Mouse (Mus musculus): Measurements from ENCODE around the gene Trir. TPM values are rescaled to one million over a fixed set of nuclear protein-coding genes. Genes with fewer than 3 reads are reported as not detected.

Gene Trir
- total and polyA plus RNA-seq, 2 experiments: 69.5 to 94.1 TPM

GRCm38 (mm10) chr8:85074167-85074566 lies 47.5 kb downstream of the Trir start:
- Histone ChIP-seq H3K4me1 (ENCODE audit: control insufficient read depth, insufficient read depth, low read length) (peaks cover 7% of the 10 kb centered on the region), H3K27ac (replicated peaks; ENCODE audit: insufficient read depth, low read depth, low read length) (no peak overlapping the region), H3K79me2 (ENCODE audit: control insufficient read depth, insufficient read depth, low read length) (peaks cover 9% of the 10 kb centered on the region; the same call in 1 of the 2 replicates), H3K27me3 (ENCODE audit: control insufficient read depth, insufficient read depth, low read length) (no peaks in the 10 kb centered on the region), H3K9ac (ENCODE audit: low read depth, low read length) (no peak overlapping the region), H3K4me3 (ENCODE audit: insufficient read depth, low read depth, low read length) (no peak overlapping the region), H3K36me3 (ENCODE audit: control insufficient read depth, insufficient read depth, low read length) (peaks cover 2% of the 10 kb centered on the region; the same call in 1 of the 2 replicates)
- WGBS: 67% methylated on average over 10 of the region's 10 CpGs
- no peak for TF ChIP-seq CTCF (IDR thresholded peaks at IDR 0.05; ENCODE audit: low read depth, low read length)
- no peak for TF ChIP-seq POLR2A (IDR thresholded peaks at IDR 0.05; ENCODE audit: extremely low read depth, insufficient read depth, low read length)
- DNase-seq (ENCODE audit: extremely low read depth, low read depth, low spot score): no peak

- H3K9ac ChIP-seq (ENCODE audit: low read depth, low read length): no peak overlapping the region
- H3K4me1 ChIP-seq (ENCODE audit: control insufficient read depth, insufficient read depth, low read length): peaks cover 10% of the 10 kb centered on the region
- H3K27me3 ChIP-seq (ENCODE audit: control insufficient read depth, insufficient read depth, low read length): no peaks in the 10 kb centered on the region
- peaks cover 9% of the 10 kb centered on the region; the same call in 1 of the 2 replicates for H3K79me2 ChIP-seq (ENCODE audit: control insufficient read depth, insufficient read depth, low read length)
- peaks cover 2% of the 10 kb centered on the region; the same call in 1 of the 2 replicates for H3K36me3 ChIP-seq (ENCODE audit: control insufficient read depth, insufficient read depth, low read length)
- WGBS: 95% methylated on average over 10 of the region's 10 CpGs
- H3K27ac ChIP-seq (replicated peaks; ENCODE audit: insufficient read depth, low read depth, low read length): no peak overlapping the region
- H3K4me3 ChIP-seq (ENCODE audit: insufficient read depth, low read depth, low read length): no peak overlapping the region
- TF ChIP-seq POLR2A (IDR thresholded peaks at IDR 0.05; ENCODE audit: extremely low read depth, insufficient read depth, low read length) (no peak), CTCF (IDR thresholded peaks at IDR 0.05; ENCODE audit: low read depth, low read length) (no peak)
- DNase-seq (ENCODE audit: extremely low read depth, low read depth, low spot score): no peak
These were observed 48.0 kb downstream of the Trir start for GRCm38 (mm10) chr8:85074617-85075016.

GRCm38 (mm10) chr8:85076001-85076400 lies 49.4 kb downstream of the Trir start:
- no peaks in the 10 kb centered on the region for H3K27me3 ChIP-seq (ENCODE audit: control insufficient read depth, insufficient read depth, low read length)
- WGBS: 82% methylated on average over 9 of the region's 9 CpGs
- TF ChIP-seq CTCF (IDR thresholded peaks at IDR 0.05; ENCODE audit: low read depth, low read length): peak; percentile 66
- no peak for TF ChIP-seq POLR2A (IDR thresholded peaks at IDR 0.05; ENCODE audit: extremely low read depth, insufficient read depth, low read length)
- no peak overlapping the region for H3K4me3 ChIP-seq (ENCODE audit: insufficient read depth, low read depth, low read length)
- H3K4me1 ChIP-seq (ENCODE audit: control insufficient read depth, insufficient read depth, low read length): peaks cover 7% of the 10 kb centered on the region
- H3K9ac ChIP-seq (ENCODE audit: low read depth, low read length): no peak overlapping the region
- H3K79me2 ChIP-seq (ENCODE audit: control insufficient read depth, insufficient read depth, low read length): peaks cover 9% of the 10 kb centered on the region; the same call in 1 of the 2 replicates
- H3K36me3 ChIP-seq (ENCODE audit: control insufficient read depth, insufficient read depth, low read length): peaks cover 2% of the 10 kb centered on the region; the same call in 1 of the 2 replicates
- H3K27ac ChIP-seq (replicated peaks; ENCODE audit: insufficient read depth, low read depth, low read length): no peak overlapping the region
- no peak for DNase-seq (ENCODE audit: extremely low read depth, low read depth, low spot score)

GRCm38 (mm10) chr8:85076993-85077392 lies 50.4 kb downstream of the Trir start:
- Histone ChIP-seq H3K4me1 (ENCODE audit: control insufficient read depth, insufficient read depth, low read length) (peaks cover 12% of the 10 kb centered on the region), H3K4me3 (ENCODE audit: insufficient read depth, low read depth, low read length) (no peak overlapping the region), H3K79me2 (ENCODE audit: control insufficient read depth, insufficient read depth, low read length) (peaks cover 9% of the 10 kb centered on the region; the same call in 1 of the 2 replicates), H3K36me3 (ENCODE audit: control insufficient read depth, insufficient read depth, low read length) (peaks cover 2% of the 10 kb centered on the region; the same call in 1 of the 2 replicates), H3K27me3 (ENCODE audit: control insufficient read depth, insufficient read depth, low read length) (no peaks in the 10 kb centered on the region), H3K27ac (replicated peaks; ENCODE audit: insufficient read depth, low read depth, low read length) (no peak overlapping the region), H3K9ac (ENCODE audit: low read depth, low read length) (no peak overlapping the region)
- WGBS: 0% methylated on average over 2 of the region's 2 CpGs
- TF ChIP-seq CTCF (IDR thresholded peaks at IDR 0.05; ENCODE audit: low read depth, low read length) (peak; percentile 100), POLR2A (IDR thresholded peaks at IDR 0.05; ENCODE audit: extremely low read depth, insufficient read depth, low read length) (no peak)
- DNase-seq (ENCODE audit: extremely low read depth, low read depth, low spot score): peak; percentile 72

Other genes starting within 250 kb of the Trir start
- 20.7 and 27.5 TPM in 2 replicates for gene Nfix, start 226.5 kb upstream of the Trir start, total RNA-seq (2014; rRNA removed)
- 32.9 and 34.4 TPM in 2 replicates for gene Nfix, start 226.5 kb upstream of the Trir start, polyA plus RNA-seq (2012; rRNA removed)
- 0.94 and 1.8 TPM in 2 replicates for gene Dand5, start 204.0 kb upstream of the Trir start, total RNA-seq (2014; rRNA removed)
- gene Dand5, start 204.0 kb upstream of the Trir start, polyA plus RNA-seq (2012; rRNA removed): 2.0 and 2.6 TPM in 2 replicates
- gene Gadd45gip1, start 195.3 kb upstream of the Trir start, total RNA-seq (2014; rRNA removed): 26.7 and 28.1 TPM in 2 replicates
- 29.8 and 34.2 TPM in 2 replicates for gene Gadd45gip1, start 195.3 kb upstream of the Trir start, polyA plus RNA-seq (2012; rRNA removed)
- gene Rad23a, start 186.2 kb upstream of the Trir start, total RNA-seq (2014; rRNA removed): 28.2 and 40.7 TPM in 2 replicates
- 52.0 and 68.4 TPM in 2 replicates for gene Rad23a, start 186.2 kb upstream of the Trir start, polyA plus RNA-seq (2012; rRNA removed)
- gene Calr, start 179.9 kb upstream of the Trir start, total RNA-seq (2014; rRNA removed): 411 and 458 TPM in 2 replicates
- gene Calr, start 179.9 kb upstream of the Trir start, polyA plus RNA-seq (2012; rRNA removed): 308 and 349 TPM in 2 replicates
- gene Farsa, start 169.8 kb upstream of the Trir start, total RNA-seq (2014; rRNA removed): 11.0 and 13.6 TPM in 2 replicates
- gene Farsa, start 169.8 kb upstream of the Trir start, polyA plus RNA-seq (2012; rRNA removed): 24.1 and 32.4 TPM in 2 replicates
- 1.1 and 1.6 TPM in 2 replicates for gene Syce2, start 154.7 kb upstream of the Trir start, total RNA-seq (2014; rRNA removed)
- 0.92 and 1.0 TPM in 2 replicates for gene Syce2, start 154.7 kb upstream of the Trir start, polyA plus RNA-seq (2012; rRNA removed)
- gene Gcdh, start 132.9 kb upstream of the Trir start, total RNA-seq (2014; rRNA removed): 461 and 560 TPM in 2 replicates
- 1,882 and 2,081 TPM in 2 replicates for gene Gcdh, start 132.9 kb upstream of the Trir start, polyA plus RNA-seq (2012; rRNA removed)
- gene Klf1, start 124.9 kb upstream of the Trir start, total RNA-seq (2014; rRNA removed): 4.8 and 5.8 TPM in 2 replicates
- 5.2 and 6.6 TPM in 2 replicates for gene Klf1, start 124.9 kb upstream of the Trir start, polyA plus RNA-seq (2012; rRNA removed)
- gene Dnase2a, start 118.3 kb upstream of the Trir start, total RNA-seq (2014; rRNA removed): 13.0 and 16.1 TPM in 2 replicates
- 16.1 and 20.0 TPM in 2 replicates for gene Dnase2a, start 118.3 kb upstream of the Trir start, polyA plus RNA-seq (2012; rRNA removed)
- 0.09 and 0.13 TPM in 2 replicates for gene Mast1, start 89.5 kb upstream of the Trir start, total RNA-seq (2014; rRNA removed)
- 0.25 and 0.43 TPM in 2 replicates for gene Mast1, start 89.5 kb upstream of the Trir start, polyA plus RNA-seq (2012; rRNA removed)
- not detected in 2 replicates for gene Rtbdn, start 79.8 kb upstream of the Trir start, total RNA-seq (2014; rRNA removed)
- gene Rtbdn, start 79.8 kb upstream of the Trir start, polyA plus RNA-seq (2012; rRNA removed): not detected in 2 replicates
- gene Gm49661, start 57.4 kb upstream of the Trir start, total RNA-seq (2014; rRNA removed): not detected in 2 replicates
- gene Gm49661, start 57.4 kb upstream of the Trir start, polyA plus RNA-seq (2012; rRNA removed): 1.0 TPM in 1 of 2 replicates, not detected in the other
- 135 and 157 TPM in 2 replicates for gene Prdx2, start 57.2 kb upstream of the Trir start, total RNA-seq (2014; rRNA removed)
- gene Prdx2, start 57.2 kb upstream of the Trir start, polyA plus RNA-seq (2012; rRNA removed): 110 and 142 TPM in 2 replicates
- gene Rnaseh2a, start 57.1 kb upstream of the Trir start, total RNA-seq (2014; rRNA removed): 17.1 and 24.5 TPM in 2 replicates
- gene Rnaseh2a, start 57.1 kb upstream of the Trir start, polyA plus RNA-seq (2012; rRNA removed): 25.6 and 28.3 TPM in 2 replicates
- gene Junb, start 48.1 kb upstream of the Trir start, total RNA-seq (2014; rRNA removed): 29.5 and 45.6 TPM in 2 replicates
- 12.3 and 17.9 TPM in 2 replicates for gene Junb, start 48.1 kb upstream of the Trir start, polyA plus RNA-seq (2012; rRNA removed)
- 12.4 and 14.2 TPM in 2 replicates for gene Hook2, start 36.2 kb upstream of the Trir start, total RNA-seq (2014; rRNA removed)
- 9.6 and 12.5 TPM in 2 replicates for gene Hook2, start 36.2 kb upstream of the Trir start, polyA plus RNA-seq (2012; rRNA removed)
- not detected in 2 replicates for gene Best2, start 12.3 kb upstream of the Trir start, total RNA-seq (2014; rRNA removed)
- 0.06 TPM in 1 of 2 replicates, not detected in the other for gene Best2, start 12.3 kb upstream of the Trir start, polyA plus RNA-seq (2012; rRNA removed)
- gene Asna1, start 1.5 kb upstream of the Trir start, total RNA-seq (2014; rRNA removed): 30.3 and 33.8 TPM in 2 replicates
- gene Asna1, start 1.5 kb upstream of the Trir start, polyA plus RNA-seq (2012; rRNA removed): 60.0 and 71.6 TPM in 2 replicates
- 15.4 and 23.3 TPM in 2 replicates for gene Tnpo2, start 10.1 kb downstream of the Trir start, total RNA-seq (2014; rRNA removed)
- 28.8 and 33.1 TPM in 2 replicates for gene Tnpo2, start 10.1 kb downstream of the Trir start, polyA plus RNA-seq (2012; rRNA removed)
- gene Fbxw9, start 33.2 kb downstream of the Trir start, total RNA-seq (2014; rRNA removed): 19.9 and 21.9 TPM in 2 replicates
- 55.2 and 75.4 TPM in 2 replicates for gene Fbxw9, start 33.2 kb downstream of the Trir start, polyA plus RNA-seq (2012; rRNA removed)
- gene Gm5741, start 41.2 kb downstream of the Trir start, total RNA-seq (2014; rRNA removed): not detected in 2 replicates
- gene Gm5741, start 41.2 kb downstream of the Trir start, polyA plus RNA-seq (2012; rRNA removed): 0.70 TPM in 1 of 2 replicates, not detected in the other
- 14.8 and 15.1 TPM in 2 replicates for gene Dhps, start 44.9 kb downstream of the Trir start, total RNA-seq (2014; rRNA removed)
- gene Dhps, start 44.9 kb downstream of the Trir start, polyA plus RNA-seq (2012; rRNA removed): 14.4 and 20.6 TPM in 2 replicates
- 26.3 and 33.0 TPM in 2 replicates for gene Wdr83os, start 53.9 kb downstream of the Trir start, total RNA-seq (2014; rRNA removed)
- 111 and 126 TPM in 2 replicates for gene Wdr83os, start 53.9 kb downstream of the Trir start, polyA plus RNA-seq (2012; rRNA removed)
- 12.2 and 15.5 TPM in 2 replicates for gene Wdr83, start 54.5 kb downstream of the Trir start, total RNA-seq (2014; rRNA removed)
- gene Wdr83, start 54.5 kb downstream of the Trir start, polyA plus RNA-seq (2012; rRNA removed): 22.5 and 26.2 TPM in 2 replicates
- 57.2 and 70.4 TPM in 2 replicates for gene Man2b1, start 56.4 kb downstream of the Trir start, total RNA-seq (2014; rRNA removed)
- 51.5 and 69.5 TPM in 2 replicates for gene Man2b1, start 56.4 kb downstream of the Trir start, polyA plus RNA-seq (2012; rRNA removed)
- gene Zfp791, start 96.3 kb downstream of the Trir start, total RNA-seq (2014; rRNA removed): 2.7 and 2.8 TPM in 2 replicates
- 0.38 and 0.49 TPM in 2 replicates for gene Zfp791, start 96.3 kb downstream of the Trir start, polyA plus RNA-seq (2012; rRNA removed)
- gene Cks1brt, start 125.1 kb downstream of the Trir start, total RNA-seq (2014; rRNA removed): not detected in 2 replicates
- gene Cks1brt, start 125.1 kb downstream of the Trir start, polyA plus RNA-seq (2012; rRNA removed): not detected in 2 replicates
- not detected in 2 replicates for gene Olfr371, start 199.2 kb downstream of the Trir start, total RNA-seq (2014; rRNA removed)
- not detected in 2 replicates for gene Olfr371, start 199.2 kb downstream of the Trir start, polyA plus RNA-seq (2012; rRNA removed)